Mouse (Mus musculus): ENCODE results near the gene Btaf1.

DNA sequence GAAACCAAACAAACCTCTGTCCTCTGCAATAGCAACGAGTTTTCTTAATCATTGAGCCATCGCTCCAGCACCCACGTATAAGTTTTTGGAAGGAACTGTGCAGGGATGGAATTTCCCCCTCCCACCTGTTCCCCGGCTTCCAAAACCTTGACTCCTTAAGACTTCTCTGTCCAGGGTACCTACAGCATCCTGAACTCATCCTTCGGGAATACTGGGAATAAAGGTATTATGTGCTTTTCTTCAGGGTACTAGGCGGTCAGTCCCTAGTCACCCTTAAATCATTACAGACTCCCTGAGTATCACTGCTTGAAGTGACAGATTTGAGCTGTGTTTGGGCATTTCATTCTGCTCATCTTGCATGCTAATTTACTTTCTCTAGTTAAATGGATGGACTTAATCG lies 22.5 kb upstream of the Btaf1 start:
- TF ChIP-seq CTCF (IDR thresholded peaks at IDR 0.05; ENCODE audit: borderline replicate concordance, insufficient read depth, low read length) (no peak), POLR2A (IDR thresholded peaks at IDR 0.05; ENCODE audit: low read depth, low read length) (no peak)

Measured in embryonic fibroblast, embryonic 13.5 days (primary cell).